In genomic region chr11:112657410-112658159, GRCm38 (mm10) we compare ENCODE assay signal across 14 mouse cellular contexts.
A peak's percentile ranks its signal among the peaks of the same experiment; 100 is the strongest.
DNase-seq lines count a peak whose midpoint lies in the region; ATAC-seq lines count a peak whose summit lies in the region.
"Had no signal": no experiment of that assay in that cellular context is flagged by ENCODE, and none has a peak within 500 bp of the region (broad histone marks: within the 10 kb centered on the region; RNA-seq: fewer than 3 reads in every experiment).

No protein-coding gene starts in this region.

- H3K4me1 ChIP-seq in embryonic facial prominence, embryonic 13.5 days: peaks cover 9% of the 10 kb centered on the region
- H3K4me1 ChIP-seq in hindbrain, embryonic 11.5 days (replicated peaks; ENCODE audit: control insufficient read depth, insufficient read depth, low read length): no peaks in the 10 kb centered on the region
- peaks cover 13% of the 10 kb centered on the region for H3K4me1 ChIP-seq in midbrain, embryonic 12.5 days
- H3K4me1 ChIP-seq: megakaryocyte, embryonic 14.5 days had no signal

- H3K9me3 ChIP-seq in embryonic facial prominence, embryonic 13.5 days: no peaks in the 10 kb centered on the region
- no peaks in the 10 kb centered on the region for H3K9me3 ChIP-seq in hindbrain, embryonic 11.5 days (ENCODE audit: control insufficient read depth, low read length)
- H3K9me3 ChIP-seq in midbrain, embryonic 12.5 days: no peaks in the 10 kb centered on the region
- H3K9me3 ChIP-seq: neural tube, embryonic 12.5 days had no signal

- H3K9ac ChIP-seq in embryonic facial prominence, embryonic 13.5 days: no peak overlapping the region
- H3K9ac ChIP-seq in hindbrain, embryonic 11.5 days (ENCODE audit: low read depth, low read length): no peak overlapping the region
- H3K9ac ChIP-seq in midbrain, embryonic 12.5 days (replicated peaks): no peak overlapping the region
- H3K9ac ChIP-seq: neural tube, embryonic 12.5 days had no signal

- intact Hi-C loops in left cerebral cortex, postnatal 4 days (cut with DNase I): no loop called here
- intact Hi-C loops in left cerebral cortex, postnatal 25 days (cut with DNase I): no loop called here

- H3K36me3 ChIP-seq in embryonic facial prominence, embryonic 13.5 days: no peaks in the 10 kb centered on the region
- no peaks in the 10 kb centered on the region for H3K36me3 ChIP-seq in hindbrain, embryonic 11.5 days (ENCODE audit: control insufficient read depth, insufficient read depth, low read length)
- H3K36me3 ChIP-seq in midbrain, embryonic 12.5 days: no peaks in the 10 kb centered on the region
- H3K36me3 ChIP-seq: neural tube, embryonic 12.5 days had no signal

- peak; percentile 2 for DNase-seq in left cerebral cortex, postnatal 4 days
- no peak for DNase-seq in left cerebral cortex, postnatal 25 days (ENCODE audit: low spot score in 2 of 2)
- peak; percentile 39 for DNase-seq in hindbrain, embryonic 11.5 days (ENCODE audit: low spot score)
- DNase-seq in urinary bladder, postnatal 14 days (ENCODE audit: low spot score): no peak
- DNase-seq in layer of hippocampus, adult 18-20 months (ENCODE audit: low spot score in 2 of 2): no peak
- DNase-seq: heart, adult 18-20 months; heart, postnatal 36 days; kidney, adult 8-10 months; thymus, postnatal 25 days had no signal

- H3K4me3 ChIP-seq in embryonic facial prominence, embryonic 13.5 days: no peak overlapping the region
- H3K4me3 ChIP-seq in hindbrain, embryonic 11.5 days (ENCODE audit: low read depth, low read length): no peak overlapping the region
- H3K4me3 ChIP-seq in midbrain, embryonic 12.5 days: no peak overlapping the region
- H3K4me3 ChIP-seq: megakaryocyte, embryonic 14.5 days; neural tube, embryonic 12.5 days had no signal

- peak overlapping the region; percentile 20; the same call in 1 of the 2 replicates for H3K4me2 ChIP-seq in embryonic facial prominence, embryonic 13.5 days
- no peak overlapping the region for H3K4me2 ChIP-seq in hindbrain, embryonic 11.5 days (replicated peaks; ENCODE audit: low read depth, low read length)
- H3K4me2 ChIP-seq in midbrain, embryonic 12.5 days (replicated peaks): peak overlapping the region; percentile 12; the same call in 1 of the 2 replicates
- H3K4me2 ChIP-seq: neural tube, embryonic 12.5 days had no signal

- H3K27me3 ChIP-seq in embryonic facial prominence, embryonic 13.5 days: peaks cover 3% of the 10 kb centered on the region; the same call in 1 of the 2 replicates
- no peaks in the 10 kb centered on the region for H3K27me3 ChIP-seq in hindbrain, embryonic 11.5 days (ENCODE audit: control insufficient read depth, insufficient read depth, low read length)
- H3K27me3 ChIP-seq in midbrain, embryonic 12.5 days: no peaks in the 10 kb centered on the region
- H3K27me3 ChIP-seq: megakaryocyte, embryonic 14.5 days; neural tube, embryonic 12.5 days had no signal

- ATAC-seq in embryonic facial prominence, embryonic 13.5 days (ENCODE audit: insufficient number of reproducible peaks, insufficient read depth, low FRiP score, low TSS enrichment, low read depth): peak; percentile 71; the same call in 1 of the 2 replicates
- ATAC-seq in hindbrain, embryonic 11.5 days (ENCODE audit: low FRiP score): 0 out of 2 replicates have a peak, but pooled peaks have one; percentile 25
- peak; percentile 85 for ATAC-seq in midbrain, embryonic 12.5 days (ENCODE audit: low FRiP score, low read depth)
- ATAC-seq in cerebellum, adult (ENCODE audit: insufficient number of reproducible peaks, low FRiP score, low TSS enrichment): no peak

- 28% methylated on average over 11 of the region's 11 CpGs for WGBS in embryonic facial prominence, embryonic 13.5 days
- 39% methylated on average over 11 of the region's 11 CpGs for WGBS in hindbrain, embryonic 11.5 days
- 29% methylated on average over 11 of the region's 11 CpGs for WGBS in midbrain, embryonic 12.5 days

- H3K27ac ChIP-seq in embryonic facial prominence, embryonic 13.5 days: no peak overlapping the region
- H3K27ac ChIP-seq in hindbrain, embryonic 11.5 days (ENCODE audit: low read depth, low read length): 0 out of 2 replicates have a peak overlapping the region, but pooled peaks have one; percentile 14
- H3K27ac ChIP-seq in midbrain, embryonic 12.5 days (replicated peaks): peak overlapping the region; percentile 31
- H3K27ac ChIP-seq: neural tube, embryonic 12.5 days had no signal

Comparison
In these comparisons a context has a peak if more than half of its experiments do, and no peak if none do; other contexts are left out.
1. DNase-seq: peak in left cerebral cortex, postnatal 4 days (single experiment) and hindbrain, embryonic 11.5 days (single experiment); none in left cerebral cortex, postnatal 25 days (0 of 2), urinary bladder, postnatal 14 days (single experiment) and layer of hippocampus, adult 18-20 months (0 of 2).